Mouse (Mus musculus): ENCODE results near the gene Cmtm8. TPM values are rescaled to one million over a fixed set of nuclear protein-coding genes. Genes with fewer than 3 reads are reported as not detected.

Cmtm8 gene
- polyA plus RNA-seq, 1 experiment from 2014 or later: 102 TPM

DNA sequence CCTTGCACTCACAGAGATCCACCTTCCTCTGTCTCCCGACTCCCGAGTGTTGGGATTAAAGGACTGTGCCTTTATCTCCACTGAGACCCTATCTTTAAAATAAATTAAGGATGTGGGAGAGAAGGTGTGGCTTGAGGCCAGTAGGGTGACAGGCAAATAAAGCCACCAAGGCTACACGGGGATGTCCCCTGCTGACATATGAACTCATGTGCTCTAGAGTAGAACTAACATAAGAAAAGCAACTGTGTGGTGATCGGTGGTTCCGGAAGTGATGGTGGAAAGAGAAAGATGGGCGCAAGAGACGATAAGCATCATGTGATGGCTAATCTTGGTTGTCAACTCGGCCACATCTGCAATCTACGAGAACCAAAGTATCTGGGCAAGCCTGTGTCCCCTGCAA lies 91.6 kb downstream of the Cmtm8 start:
- WGBS: 65% methylated on average over 9 of the region's 9 CpGs
- Histone ChIP-seq H3K4me1 (0 out of 2 replicates have a peak, but pooled peaks cover 4% of the 10 kb centered on the region), H3K4me3 (no peak overlapping the region), H3K27ac (no peak overlapping the region), H3K9me3 (no peaks in the 10 kb centered on the region), H3K27me3 (no peaks in the 10 kb centered on the region), H3K36me3 (peaks cover 23% of the 10 kb centered on the region; the same call in 1 of the 2 replicates), H3K9ac (no peak overlapping the region), H3K4me2 (peak overlapping the region; percentile 69)
- ATAC-seq (ENCODE audit: borderline replicate concordance, extremely low read depth, low FRiP score, low TSS enrichment): no peak

DNA sequence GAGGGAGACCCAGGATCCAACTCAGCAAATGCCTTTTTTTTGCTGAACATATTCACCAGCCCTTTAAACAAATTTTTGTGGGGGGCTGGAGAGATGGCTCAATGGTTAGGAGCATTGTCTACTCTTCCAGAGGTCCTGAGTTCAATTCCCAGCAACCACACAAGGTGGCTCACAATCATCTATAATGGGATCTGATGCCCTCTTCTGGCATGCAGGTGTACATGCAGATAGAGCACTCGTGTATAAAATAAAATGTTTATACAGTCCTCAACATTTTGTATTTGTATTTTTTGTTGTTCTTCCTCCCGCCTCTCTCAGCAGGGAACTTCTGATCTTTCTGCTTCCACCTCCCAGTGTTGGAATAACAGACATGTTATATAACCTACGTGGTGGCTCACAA lies 92.4 kb downstream of the Cmtm8 start:
- H3K4me2 ChIP-seq: no peak overlapping the region
- no peak for ATAC-seq (ENCODE audit: borderline replicate concordance, extremely low read depth, low FRiP score, low TSS enrichment)
- H3K27me3 ChIP-seq: no peaks in the 10 kb centered on the region
- H3K27ac ChIP-seq: no peak overlapping the region
- WGBS: 84% methylated on average over 3 of the region's 3 CpGs
- H3K9ac ChIP-seq: no peak overlapping the region
- H3K4me3 ChIP-seq: no peak overlapping the region
- 0 out of 2 replicates have a peak, but pooled peaks cover 4% of the 10 kb centered on the region for H3K4me1 ChIP-seq
- no peaks in the 10 kb centered on the region for H3K9me3 ChIP-seq
- peaks cover 30% of the 10 kb centered on the region for H3K36me3 ChIP-seq

DNA sequence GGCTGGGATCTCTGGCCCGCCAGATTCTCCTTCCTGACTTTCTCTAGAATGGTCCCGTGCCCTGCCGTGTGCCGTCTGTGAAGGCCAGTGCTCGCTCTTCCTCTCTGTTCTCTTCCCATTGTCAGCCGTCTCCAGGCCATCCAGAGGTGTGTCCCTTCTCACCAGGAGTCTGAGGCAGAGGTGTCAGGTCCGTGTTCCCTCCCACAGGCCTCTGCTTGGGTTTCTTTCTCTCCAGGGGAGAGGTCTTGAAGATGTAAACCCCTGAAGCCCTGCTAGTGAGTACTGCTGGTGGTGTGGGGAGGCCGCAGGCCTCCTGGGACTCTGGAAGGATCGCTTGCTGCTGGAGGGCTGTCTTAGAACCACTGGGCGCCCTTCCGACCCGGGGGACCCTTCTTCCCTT lies 96.5 kb downstream of the Cmtm8 start:
- H3K27ac ChIP-seq: no peak overlapping the region
- no peaks in the 10 kb centered on the region for H3K27me3 ChIP-seq
- no peak for ATAC-seq (ENCODE audit: borderline replicate concordance, extremely low read depth, low FRiP score, low TSS enrichment)
- no peak overlapping the region for H3K4me3 ChIP-seq
- no peaks in the 10 kb centered on the region for H3K9me3 ChIP-seq
- no peaks in the 10 kb centered on the region for H3K4me1 ChIP-seq
- H3K36me3 ChIP-seq: peaks cover 34% of the 10 kb centered on the region
- 80% methylated on average over 12 of the region's 12 CpGs for WGBS
- H3K4me2 ChIP-seq: no peak overlapping the region
- H3K9ac ChIP-seq: no peak overlapping the region

DNA sequence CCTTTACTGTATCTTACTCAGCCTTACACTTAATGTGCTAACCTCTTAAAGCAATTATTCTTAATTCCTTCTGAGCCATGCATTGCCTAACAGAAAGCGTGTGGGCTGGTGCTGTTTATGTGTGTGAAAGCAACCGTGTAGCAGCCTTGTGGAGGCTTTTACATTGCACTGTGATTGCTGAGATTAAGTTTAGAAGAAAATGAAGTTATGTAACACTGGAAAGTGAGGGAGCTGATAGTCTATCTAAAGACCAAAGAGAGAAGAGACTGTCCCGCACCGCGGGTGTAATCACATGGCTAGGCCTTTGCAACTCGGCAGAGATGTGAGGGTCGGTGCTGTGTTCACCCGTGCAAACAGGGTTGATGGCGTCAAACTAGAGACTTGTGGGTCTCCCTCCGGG lies 96.9 kb downstream of the Cmtm8 start:
- Histone ChIP-seq H3K4me1 (no peaks in the 10 kb centered on the region), H3K4me2 (no peak overlapping the region), H3K4me3 (no peak overlapping the region), H3K9ac (no peak overlapping the region), H3K27ac (no peak overlapping the region), H3K36me3 (peaks cover 34% of the 10 kb centered on the region), H3K9me3 (no peaks in the 10 kb centered on the region), H3K27me3 (no peaks in the 10 kb centered on the region)
- WGBS: 81% methylated on average over 10 of the region's 10 CpGs
- no peak for ATAC-seq (ENCODE audit: borderline replicate concordance, extremely low read depth, low FRiP score, low TSS enrichment)

DNA sequence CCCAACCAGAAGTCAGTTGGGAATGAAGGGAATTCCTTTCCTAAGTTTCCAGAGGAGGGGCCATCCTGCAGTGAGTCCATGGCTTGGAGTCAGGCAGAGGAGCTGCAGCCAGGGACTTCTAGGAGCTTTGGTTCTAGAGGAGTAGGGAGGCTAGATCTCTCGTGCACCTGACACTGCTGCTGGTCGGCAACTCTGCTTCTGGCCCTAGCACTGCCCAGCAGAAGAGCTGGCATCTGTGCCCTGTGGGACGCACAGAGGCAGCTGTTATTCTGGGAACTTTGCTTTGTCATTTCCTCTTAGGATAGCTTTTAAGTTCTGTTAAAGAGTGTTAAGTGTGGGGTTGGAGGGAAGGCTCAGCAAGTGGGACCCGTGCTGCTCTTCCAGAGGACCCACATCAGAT lies 98.3 kb downstream of the Cmtm8 start:
- Histone ChIP-seq H3K9ac (no peak overlapping the region), H3K4me2 (no peak overlapping the region), H3K4me1 (no peaks in the 10 kb centered on the region), H3K27ac (no peak overlapping the region), H3K36me3 (peaks cover 34% of the 10 kb centered on the region), H3K4me3 (no peak overlapping the region), H3K27me3 (no peaks in the 10 kb centered on the region), H3K9me3 (no peaks in the 10 kb centered on the region)
- 69% methylated on average over 4 of the region's 4 CpGs for WGBS
- ATAC-seq (ENCODE audit: borderline replicate concordance, extremely low read depth, low FRiP score, low TSS enrichment): no peak

DNA sequence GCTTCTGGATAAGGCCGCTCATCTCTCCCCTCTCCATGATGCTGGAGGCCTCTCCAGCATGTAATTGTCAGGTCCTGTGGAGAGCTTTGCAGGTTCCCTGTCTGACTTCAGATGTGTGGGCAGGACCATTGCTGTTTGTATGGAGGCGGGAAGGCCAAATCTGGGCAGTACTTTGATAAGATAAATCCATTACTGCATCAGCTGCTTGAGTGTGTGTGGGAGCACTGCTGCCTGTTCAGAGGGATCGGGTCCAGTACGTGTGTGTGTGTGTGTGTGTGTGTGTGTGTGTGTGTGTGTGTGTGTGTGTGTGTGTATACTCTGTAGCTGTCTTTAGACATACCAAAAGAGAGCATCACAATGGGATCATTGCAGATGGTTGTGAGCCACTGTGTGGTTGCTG lies 98.8 kb downstream of the Cmtm8 start:
- peaks cover 31% of the 10 kb centered on the region for H3K36me3 ChIP-seq
- no peaks in the 10 kb centered on the region for H3K4me1 ChIP-seq

DNA sequence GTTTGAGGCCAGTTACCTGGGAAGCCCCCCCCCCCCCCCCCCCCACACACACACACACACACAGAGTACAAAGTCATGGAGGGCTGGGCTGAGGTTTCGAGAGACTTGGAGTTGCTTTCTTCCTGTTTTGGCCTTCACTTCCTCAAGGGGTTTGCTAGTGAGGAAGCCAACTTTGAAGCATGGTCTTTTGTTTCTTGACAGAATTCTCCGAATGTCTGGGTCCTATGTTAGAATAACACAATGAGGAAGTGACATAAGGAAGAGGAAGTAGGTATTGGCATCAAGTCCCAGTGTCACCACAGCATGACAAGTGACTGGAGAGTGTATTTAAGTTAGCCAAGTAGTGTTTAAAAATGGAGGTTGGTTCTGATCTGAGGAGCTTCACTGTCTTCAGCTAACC lies 101.2 kb downstream of the Cmtm8 start:
- peaks cover 15% of the 10 kb centered on the region for H3K36me3 ChIP-seq
- peak; percentile 46; the same call in 1 of the 2 replicates for ATAC-seq (ENCODE audit: borderline replicate concordance, extremely low read depth, low FRiP score, low TSS enrichment)
- 52% methylated on average over 2 of the region's 2 CpGs for WGBS

More for the DNA sequence above, 98.8 kb downstream of the Cmtm8 start:
- H3K4me2 ChIP-seq: no peak overlapping the region
- H3K27ac ChIP-seq: no peak overlapping the region
- 56% methylated on average over 4 of the region's 4 CpGs for WGBS
- H3K4me3 ChIP-seq: no peak overlapping the region
- no peaks in the 10 kb centered on the region for H3K27me3 ChIP-seq
- ATAC-seq (ENCODE audit: borderline replicate concordance, extremely low read depth, low FRiP score, low TSS enrichment): no peak
- no peaks in the 10 kb centered on the region for H3K9me3 ChIP-seq
- H3K9ac ChIP-seq: no peak overlapping the region

DNA sequence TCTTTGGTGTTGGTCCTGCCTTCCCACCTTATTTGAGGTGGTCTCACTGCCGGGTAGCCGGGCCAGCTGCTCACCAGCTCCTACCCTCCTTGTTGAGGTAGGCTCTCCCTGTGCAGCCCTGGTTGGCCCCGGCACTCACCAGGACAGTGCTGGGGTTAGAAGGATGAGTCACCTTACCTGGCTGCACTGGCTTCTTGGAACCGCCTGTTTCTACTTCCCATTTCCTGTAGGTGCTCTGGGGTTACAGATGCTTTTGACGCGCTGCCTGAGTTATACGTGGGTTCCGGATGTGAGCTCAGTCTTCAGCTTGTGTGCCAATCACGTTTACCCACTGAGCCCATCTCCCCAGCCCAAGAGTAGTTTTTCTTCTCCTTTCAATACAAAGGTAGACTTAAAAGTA lies 103.6 kb downstream of the Cmtm8 start:
- H3K4me2 ChIP-seq: no peak overlapping the region
- no peak overlapping the region for H3K9ac ChIP-seq
- no peaks in the 10 kb centered on the region for H3K27me3 ChIP-seq
- no peak for ATAC-seq (ENCODE audit: borderline replicate concordance, extremely low read depth, low FRiP score, low TSS enrichment)
- H3K4me1 ChIP-seq: peaks cover 11% of the 10 kb centered on the region
- WGBS: 88% methylated on average over 9 of the region's 9 CpGs
- H3K27ac ChIP-seq: no peak overlapping the region
- no peaks in the 10 kb centered on the region for H3K9me3 ChIP-seq
- no peaks in the 10 kb centered on the region; the same call in 1 of the 2 replicates for H3K36me3 ChIP-seq
- no peak overlapping the region for H3K4me3 ChIP-seq

More for the DNA sequence above, 101.2 kb downstream of the Cmtm8 start:
- H3K4me1 ChIP-seq: no peaks in the 10 kb centered on the region
- no peaks in the 10 kb centered on the region for H3K9me3 ChIP-seq
- H3K4me3 ChIP-seq: no peak overlapping the region
- H3K4me2 ChIP-seq: no peak overlapping the region
- H3K27ac ChIP-seq: 0 out of 2 replicates have a peak overlapping the region, but pooled peaks have one; percentile 9
- no peak overlapping the region for H3K9ac ChIP-seq
- no peaks in the 10 kb centered on the region for H3K27me3 ChIP-seq

Other genes starting within 250 kb of the Cmtm8 start
- gene Cnot10, start 204.0 kb downstream of the Cmtm8 start, polyA plus RNA-seq (2015; fragmentation: Nextera tagmentation; extraction: Ambion mirVana): 63.0 and 65.3 TPM in 2 replicates
- 51.3 and 60.3 TPM in 2 replicates for gene Dync1li1, start 155.4 kb downstream of the Cmtm8 start, polyA plus RNA-seq (2015; fragmentation: Nextera tagmentation; extraction: Ambion mirVana)
- gene Cmtm6, start 113.0 kb downstream of the Cmtm8 start, polyA plus RNA-seq (2015; fragmentation: Nextera tagmentation; extraction: Ambion mirVana): 60.1 and 66.5 TPM in 2 replicates
- 91.3 and 91.8 TPM in 2 replicates for gene Cmtm7, start 62.3 kb downstream of the Cmtm8 start, polyA plus RNA-seq (2015; fragmentation: Nextera tagmentation; extraction: Ambion mirVana)
- 16.4 and 17.9 TPM in 2 replicates for gene Gpd1l, start 89.8 kb upstream of the Cmtm8 start, polyA plus RNA-seq (2015; fragmentation: Nextera tagmentation; extraction: Ambion mirVana)
- 2.4 and 3.5 TPM in 2 replicates for gene Osbpl10, start 134.4 kb upstream of the Cmtm8 start, polyA plus RNA-seq (2015; fragmentation: Nextera tagmentation; extraction: Ambion mirVana)
- gene Rps27rt, start 138.6 kb upstream of the Cmtm8 start, polyA plus RNA-seq (2015; fragmentation: Nextera tagmentation; extraction: Ambion mirVana): 323 and 371 TPM in 2 replicates